Mouse (Mus musculus) ES-Bruce4 (cell line): ENCODE results near the gene Trappc6b.

Source experiments
- CTCF ChIP-seq: IDR thresholded peaks from one replicate; pipeline ENCODE4 v1.8.1; 2011; ENCODE audit warnings: low read depth, low read length
- POLR2A ChIP-seq: IDR thresholded peaks from one replicate; pipeline ENCODE4 v1.8.1; 2011; ENCODE audit warnings: low read length; ENCODE audit not compliant: insufficient read depth

DNA sequence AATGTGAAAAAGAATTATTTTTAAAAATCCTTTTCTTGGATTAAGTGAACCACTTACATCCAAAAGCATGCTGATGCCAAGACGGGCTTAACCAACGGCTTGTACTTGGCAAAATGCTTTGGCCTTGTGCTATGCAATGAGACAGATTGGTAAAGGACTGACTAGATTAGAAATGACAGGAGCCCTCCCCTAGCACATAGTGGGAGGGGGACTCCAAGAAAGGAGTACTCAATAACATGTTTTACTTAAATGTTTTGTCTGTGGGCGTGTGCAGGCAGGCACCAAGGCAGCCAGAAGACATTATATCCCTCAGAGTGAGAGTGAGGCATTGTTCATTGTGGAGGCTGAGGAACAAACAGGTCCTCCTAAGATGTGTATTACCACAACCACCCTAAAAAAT, 12.8 kb upstream of the Trappc6b start:
- no peak for TF ChIP-seq CTCF
- no peak for TF ChIP-seq POLR2A
